Mouse (Mus musculus) left cerebral cortex, postnatal 14 days (tissue): Measurements from ENCODE around the gene Aifm1. TPM values are rescaled to one million over a fixed set of nuclear protein-coding genes. Genes with fewer than 3 reads are reported as not detected.
A peak's percentile ranks its signal among the peaks of the same experiment; 100 is the strongest.

Source experiments
- DNase-seq, 2 experiments: peaks; one replicate each; pipeline ENCODE4 v3.0.0; 2021 to 2022; ENCODE audit warnings: low spot score in 2 of 2, mixed read lengths in 1 of 2
- intact Hi-C: fragments of 180-260 bp; cut with DNase I; formaldehyde crosslinking; loops from one replicate; pipeline ENCODE4 v1.15.1; 2025
- long read RNA-seq, 2 experiments: library from polyadenylated mRNA; stranded (forward); transcript quantifications; one replicate each; pipeline ENCODE4 v2.0.0; 2021
- total RNA-seq, 2 experiments: library from RNA; stranded (reverse); gene quantifications; 2 replicates each; pipeline ENCODE4 v1.2.3; 2021

Aifm1 gene
- 10 to 100 TPM; 28.8 to 31.8 TPM for total RNA-seq
- long read RNA-seq, experiment 1, transcript Aifm1-201 (16 exons, 2,237 nt) = major isoform, 31 of 56 reads
- long read RNA-seq, experiment 1, transcript Aifm1-202 (16 exons, 2,221 nt) = minor isoform, 21 of 56 reads
- long read RNA-seq, experiment 1, partial matches to known transcripts = 1 of 56 reads
- long read RNA-seq, experiment 1, other reads (novel, unspliced or antisense) = 3 of 56 reads
- long read RNA-seq, experiment 2, transcript Aifm1-201 (16 exons, 2,237 nt) = major isoform, 30 of 48 reads
- long read RNA-seq, experiment 2, transcript Aifm1-202 (16 exons, 2,221 nt) = minor isoform, 14 of 48 reads
- long read RNA-seq, experiment 2, partial matches to known transcripts = 2 of 48 reads
- long read RNA-seq, experiment 2, other reads (novel, unspliced or antisense) = 2 of 48 reads

- intact Hi-C loops = no loop called here
- DNase-seq = peak; percentile 89 to 91
Measured at GRCm38 (mm10) chrX:48513166-48513807, at the start of gene Aifm1. Gene Aifm1 (minus strand): TSS chrX:48513563.

DNA sequence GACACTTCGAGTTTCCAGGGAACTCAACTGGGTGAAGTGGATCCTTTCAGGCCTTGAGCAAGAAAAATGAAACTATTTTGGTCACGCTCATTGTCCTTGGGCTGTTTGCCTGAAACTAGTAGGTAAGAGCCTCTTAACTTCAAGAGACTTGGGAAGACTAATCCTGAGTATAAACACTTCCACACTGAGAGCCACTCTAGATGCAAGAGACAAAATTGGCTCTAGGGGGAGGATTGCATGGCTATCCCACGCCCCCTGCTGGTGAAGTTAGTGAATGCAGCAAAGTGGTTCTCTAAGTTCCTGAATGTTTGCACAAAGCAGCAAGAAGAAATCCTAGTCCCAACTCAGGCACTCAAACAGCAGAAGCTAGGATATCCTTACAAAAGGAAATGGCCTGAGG, 18.8 kb upstream of the Aifm1 start:
- intact Hi-C loops = loop anchor here (5.0 kb wide), 1 partner anchor 110 kb away; no protein-coding TSS in a partner anchor
- peak; percentile 73 to 84 for DNase-seq

DNA sequence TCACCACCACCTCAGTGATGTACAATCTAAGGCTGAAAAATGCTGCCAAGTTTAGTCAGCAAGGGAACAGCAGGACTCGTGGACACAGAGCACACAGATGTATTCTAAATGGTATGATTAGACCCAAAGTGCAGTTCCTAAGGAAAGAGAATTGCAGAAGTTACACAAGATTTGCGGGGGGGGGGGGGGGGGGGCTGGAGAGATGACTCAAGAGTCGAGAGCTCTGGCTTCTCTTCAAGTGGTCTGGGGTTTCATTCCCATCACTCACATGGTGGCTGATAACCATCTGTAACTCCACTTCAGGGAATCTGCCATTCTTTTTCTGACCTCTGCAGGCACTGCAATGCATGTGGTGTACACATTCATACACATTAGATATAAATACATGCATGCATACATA, 13.1 kb upstream of the Aifm1 start:
- intact Hi-C loops = no loop called here
- DNase-seq = no peak

DNA sequence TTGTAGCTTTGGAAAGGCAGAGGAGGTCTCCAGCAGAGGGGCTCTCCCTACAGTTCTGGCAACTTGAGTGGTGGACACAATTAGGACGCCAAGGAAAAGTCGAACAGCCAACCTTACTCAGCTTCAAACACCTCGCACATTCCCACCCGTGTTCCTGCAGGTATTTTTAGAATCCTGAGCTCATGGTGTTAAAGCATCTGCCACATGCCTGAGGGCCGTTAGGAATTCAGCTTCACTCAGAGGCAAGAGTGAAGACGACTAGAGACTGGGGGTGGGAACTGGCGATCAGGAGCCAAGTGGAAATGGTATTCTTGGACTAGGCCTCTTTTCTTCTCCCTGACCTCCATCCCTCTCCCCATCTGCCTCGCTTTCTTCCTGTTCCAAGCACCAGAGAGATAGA, 12.5 kb upstream of the Aifm1 start:
- peak; percentile 49 to 59 for DNase-seq
- intact Hi-C loops = no loop called here

DNA sequence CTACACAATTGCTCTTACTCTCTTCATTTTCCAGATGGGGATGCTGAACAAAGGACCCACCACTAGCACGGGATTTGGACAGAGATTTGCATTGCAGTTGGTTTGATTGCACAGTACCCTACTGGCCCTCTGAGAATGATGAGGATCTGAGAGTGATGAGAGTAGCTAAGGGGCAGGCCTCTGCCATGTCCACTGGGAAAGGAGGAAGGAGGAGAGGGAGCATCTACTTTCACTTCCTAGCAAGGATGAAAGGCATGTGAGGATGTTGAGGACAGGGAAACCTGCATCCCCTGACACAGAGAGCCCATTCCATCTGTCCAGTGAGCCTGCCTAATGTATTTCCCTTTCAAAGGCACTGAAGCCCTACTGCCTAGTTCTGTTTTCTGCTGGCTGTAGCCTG, 12.0 kb upstream of the Aifm1 start:
- intact Hi-C loops = no loop called here
- no peak for DNase-seq

GRCm38 (mm10) chrX:48523512-48523911, 10.1 kb upstream of the Aifm1 start:
- DNase-seq = no peak
- intact Hi-C loops = no loop called here

GRCm38 (mm10) chrX:48521651-48522050, 8.3 kb upstream of the Aifm1 start:
- no peak for DNase-seq
- intact Hi-C loops = no loop called here

GRCm38 (mm10) chrX:48519549-48520085, 6.3 kb upstream of the Aifm1 start:
- intact Hi-C loops = no loop called here
- DNase-seq = no peak

GRCm38 (mm10) chrX:48518808-48519548, 5.6 kb upstream of the Aifm1 start, which contains the start of gene Rab33a:
Gene Rab33a (plus strand): TSS chrX:48519285.
- peak; percentile 49 to 69 for DNase-seq
- intact Hi-C loops = no loop called here

DNA sequence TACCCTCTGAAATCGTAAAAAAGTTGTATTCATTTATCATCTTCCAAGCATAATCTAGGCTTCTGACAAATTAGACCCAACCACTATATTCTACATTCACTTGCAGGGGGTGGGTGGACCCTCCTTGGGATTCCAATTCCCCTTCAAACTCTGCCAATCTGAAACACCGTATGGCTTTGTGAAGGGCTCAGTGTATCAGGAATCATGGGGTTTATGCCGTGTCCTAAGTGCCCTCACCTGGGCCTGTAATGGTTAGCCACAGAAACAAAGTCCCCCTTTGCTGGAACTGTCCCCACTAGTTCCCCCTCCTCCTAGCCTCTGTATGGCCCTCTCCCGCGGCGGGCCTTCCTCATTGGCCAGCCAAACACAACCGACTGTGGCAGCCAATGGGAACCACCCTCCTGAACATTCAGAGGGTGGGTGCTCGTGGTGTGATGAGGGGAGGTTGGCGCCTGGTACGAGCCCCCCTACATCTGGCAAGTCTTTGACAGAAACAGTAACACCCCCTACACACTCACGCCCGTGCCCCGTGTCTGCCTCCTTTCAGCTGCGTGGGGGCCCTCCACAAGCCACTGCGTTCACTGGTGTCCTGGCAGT, 4.9 kb upstream of the Aifm1 start:
- peak; percentile 58 to 79 for DNase-seq
- intact Hi-C loops = no loop called here

- intact Hi-C loops = no loop called here
- DNase-seq = no peak
Measured at GRCm38 (mm10) chrX:48513824-48514223, 461 bp upstream of the Aifm1 start.

DNA sequence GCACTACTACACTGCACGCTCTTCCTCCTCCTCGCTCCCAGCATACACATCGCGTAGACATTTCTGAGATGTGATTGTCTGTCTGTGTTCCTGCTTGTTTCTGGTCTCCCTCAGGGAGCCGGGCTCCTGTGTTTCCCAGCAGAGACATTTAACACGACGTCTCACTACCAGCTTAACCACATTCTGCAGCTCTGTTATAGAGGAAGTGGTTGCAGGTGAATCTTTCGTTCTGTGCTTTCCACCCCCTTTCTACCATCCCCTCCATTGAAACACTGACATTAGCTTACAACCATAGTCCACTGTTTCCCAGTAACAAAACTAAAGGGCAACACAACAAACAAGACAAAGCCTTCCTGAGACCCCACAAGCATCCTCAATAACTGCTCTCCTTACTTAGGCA, 19.6 kb downstream of the Aifm1 start:
- intact Hi-C loops = no loop called here

GRCm38 (mm10) chrX:48481687-48482086, 31.7 kb downstream of the Aifm1 start:
- intact Hi-C loops = no loop called here
- DNase-seq = no peak

More for the DNA sequence above, 19.6 kb downstream of the Aifm1 start:
- DNase-seq = no peak

- DNase-seq = no peak
- intact Hi-C loops = no loop called here
Measured at GRCm38 (mm10) chrX:48481095-48481494, 32.3 kb downstream of the Aifm1 start.

GRCm38 (mm10) chrX:48467355-48467946, 45.9 kb downstream of the Aifm1 start:
- intact Hi-C loops = loop anchor here (10.0 kb wide), 1 partner anchor 473 kb away; no protein-coding TSS in a partner anchor
- no peak for DNase-seq

DNA sequence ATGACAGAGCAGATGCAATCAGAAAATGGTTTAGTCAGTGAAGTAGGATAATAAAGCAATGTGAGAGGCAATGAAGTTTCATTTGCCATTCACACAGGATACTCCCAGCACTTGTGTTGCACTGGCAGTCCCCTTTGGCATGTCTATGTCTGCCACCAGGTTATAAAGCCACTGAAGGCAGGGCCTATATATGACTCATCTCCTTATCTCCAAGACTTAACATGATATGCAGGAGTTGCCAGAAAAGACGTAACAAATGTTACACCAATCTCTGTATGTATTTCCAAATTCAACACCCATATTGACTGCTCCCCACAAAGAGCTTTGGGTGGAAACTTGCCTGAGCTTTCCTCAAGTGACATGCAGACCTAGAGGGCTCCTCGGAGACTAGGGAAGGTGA, 47.2 kb downstream of the Aifm1 start:
- intact Hi-C loops = loop anchor here (10.0 kb wide), 1 partner anchor 471 kb away; no protein-coding TSS in a partner anchor
- no peak for DNase-seq

- intact Hi-C loops = loop anchor here (5.0 to 10.0 kb wide), 2 partner anchors 42 to 470 kb away; no protein-coding TSS in a partner anchor
- DNase-seq = no peak
Measured at GRCm38 (mm10) chrX:48464436-48464835, 48.9 kb downstream of the Aifm1 start.

- intact Hi-C loops = loop anchor here (5.0 to 10.0 kb wide), 2 partner anchors 41 to 469 kb away; no protein-coding TSS in a partner anchor
- DNase-seq = no peak
Measured at GRCm38 (mm10) chrX:48463636-48464035, 49.7 kb downstream of the Aifm1 start.
